Mouse (Mus musculus) lung, embryonic 14.5 days (tissue): Measurements from ENCODE around the gene Casd1. TPM values are rescaled to one million over a fixed set of nuclear protein-coding genes. Genes with fewer than 3 reads are reported as not detected.

Experiments
- ATAC-seq: fragments of 200-750 bp; cut with Nextera tagmentation; 2 replicates; pipeline ENCODE4 v1.8.0; 2017; ENCODE audit warnings: mild to moderate bottlenecking, moderate TSS enrichment, moderate library complexity; ENCODE audit not compliant: insufficient read depth
- DNase-seq: peaks from one replicate; pipeline ENCODE4 v3.0.0-alpha.2; 2015
- H3K27ac ChIP-seq: fragments of 300-500 bp; sonication (generic); 2 replicates; pipeline ENCODE4 v1.5.1; 2014; ENCODE audit warnings: low read depth, mild to moderate bottlenecking, moderate library complexity
- H3K27me3 ChIP-seq: fragments of 300-500 bp; sonication (generic); 2 replicates; pipeline ENCODE4 v1.6.1; 2014; ENCODE audit warnings: low read length, control low read depth; ENCODE audit not compliant: insufficient read depth
- H3K36me3 ChIP-seq: fragments of 300-500 bp; sonication (generic); 2 replicates; pipeline ENCODE4 v1.6.1; 2014; ENCODE audit warnings: control low read depth; ENCODE audit not compliant: insufficient read depth
- H3K4me1 ChIP-seq: fragments of 300-500 bp; sonication (generic); 2 replicates; pipeline ENCODE4 v1.6.1; 2014; ENCODE audit warnings: antibody characterized with exemption, control low read depth; ENCODE audit not compliant: insufficient read depth
- H3K4me2 ChIP-seq: fragments of 300-500 bp; sonication (generic); 2 replicates; pipeline ENCODE4 v1.6.1; 2014; ENCODE audit warnings: mild to moderate bottlenecking
- H3K4me3 ChIP-seq: fragments of 300-500 bp; sonication (generic); 2 replicates; pipeline ENCODE4 v1.5.1; 2014; ENCODE audit warnings: low read depth, low read length
- H3K9ac ChIP-seq: fragments of 300-500 bp; sonication (generic); 2 replicates; pipeline ENCODE4 v1.6.1; 2014
- H3K9me3 ChIP-seq: fragments of 300-500 bp; sonication (generic); 2 replicates; pipeline ENCODE4 v1.6.1; 2016; ENCODE audit warnings: low read depth, low read length, control low read depth
- CTCF ChIP-seq: IDR thresholded peaks from 2 replicates; pipeline ENCODE4 v1.5.1; 2016; ENCODE audit warnings: antibody characterized with exemption, low read depth
- WGBS: fragments of 180-500 bp; shearing (Covaris S2); extraction: QIAGEN DNeasy Blood & Tissue Kit; methylation state at CpG from one replicate; pipeline ENCODE4 v1.1.7; 2014; 5-methylcytosine and 5-hydroxymethylcytosine counted together
- polyA plus RNA-seq: library from polyadenylated mRNA; unstranded; fragments of >200 nt; fragmentation: Nextera tagmentation; extraction: Ambion mirVana; gene quantifications from 2 replicates; pipeline ENCODE4 v1.2.1, GENCODE M21; 2014

Casd1 gene
- polyA plus RNA-seq, 1 experiment from 2014 or later: 43.3 TPM

- TF ChIP-seq CTCF: no peak
- no peaks in the 10 kb centered on the region for H3K27me3 ChIP-seq
- 73% methylated on average over 8 of the region's 8 CpGs for WGBS
- no peak for ATAC-seq
- H3K4me2 ChIP-seq: no peak overlapping the region
- no peaks in the 10 kb centered on the region for H3K36me3 ChIP-seq
- no peak overlapping the region for H3K27ac ChIP-seq
- H3K4me3 ChIP-seq: no peak overlapping the region
- H3K4me1 ChIP-seq: no peaks in the 10 kb centered on the region
- no peak for DNase-seq
- H3K9ac ChIP-seq: no peak overlapping the region
- H3K9me3 ChIP-seq: no peaks in the 10 kb centered on the region
These were observed 10.6 kb upstream of the Casd1 start for GRCm38 (mm10) chr6:4590089-4590488.

GRCm38 (mm10) chr6:4597711-4598110 lies 2.9 kb upstream of the Casd1 start:
- H3K4me2 ChIP-seq: no peak overlapping the region
- H3K27ac ChIP-seq: no peak overlapping the region
- H3K9me3 ChIP-seq: no peaks in the 10 kb centered on the region
- H3K27me3 ChIP-seq: no peaks in the 10 kb centered on the region
- 0 out of 2 replicates have a peak, but pooled peaks have one; percentile 21 for TF ChIP-seq CTCF
- 0 out of 2 replicates have a peak, but pooled peaks cover 6% of the 10 kb centered on the region for H3K4me1 ChIP-seq
- no peak overlapping the region for H3K9ac ChIP-seq
- H3K36me3 ChIP-seq: no peaks in the 10 kb centered on the region
- peak; percentile 20 for DNase-seq
- no peak for ATAC-seq
- H3K4me3 ChIP-seq: no peak overlapping the region
- 56% methylated on average over 4 of the region's 4 CpGs for WGBS

- Histone ChIP-seq H3K27ac (peak overlapping the region; percentile 96), H3K4me3 (peak overlapping the region; percentile 76), H3K4me2 (peak overlapping the region; percentile 76), H3K36me3 (no peaks in the 10 kb centered on the region), H3K9me3 (no peaks in the 10 kb centered on the region), H3K27me3 (no peaks in the 10 kb centered on the region), H3K9ac (peak overlapping the region; percentile 98), H3K4me1 (peaks cover 10% of the 10 kb centered on the region; the same call in 1 of the 2 replicates)
- DNase-seq (peak; percentile 37), ATAC-seq (peak; percentile 19; the same call in 1 of the 2 replicates)
- no peak for TF ChIP-seq CTCF
- 23% methylated on average over 7 of the region's 7 CpGs for WGBS
These were observed 468 bp upstream of the Casd1 start for GRCm38 (mm10) chr6:4600085-4600657.

- DNase-seq: peak; percentile 66
- Histone ChIP-seq H3K4me1 (peaks cover 13% of the 10 kb centered on the region), H3K9me3 (no peaks in the 10 kb centered on the region), H3K27ac (peak overlapping the region; percentile 96), H3K36me3 (no peaks in the 10 kb centered on the region), H3K4me3 (peak overlapping the region; percentile 76), H3K9ac (peak overlapping the region; percentile 98), H3K4me2 (peak overlapping the region; percentile 76), H3K27me3 (no peaks in the 10 kb centered on the region)
- TF ChIP-seq CTCF: no peak
- peak; percentile 62 for ATAC-seq
- 7% methylated on average over 33 of the region's 58 CpGs for WGBS
These were observed 775 bp downstream of the Casd1 start for GRCm38 (mm10) chr6:4601297-4601931.

- no peak for DNase-seq
- H3K4me3 ChIP-seq: peak overlapping the region; percentile 76
- H3K27me3 ChIP-seq: no peaks in the 10 kb centered on the region
- H3K27ac ChIP-seq: no peak overlapping the region
- H3K9ac ChIP-seq: peak overlapping the region; percentile 98; the same call in 1 of the 2 replicates
- H3K9me3 ChIP-seq: no peaks in the 10 kb centered on the region
- TF ChIP-seq CTCF: no peak
- WGBS: 47% methylated on average over 5 of the region's 5 CpGs
- H3K36me3 ChIP-seq: no peaks in the 10 kb centered on the region
- peaks cover 16% of the 10 kb centered on the region for H3K4me1 ChIP-seq
- peak overlapping the region; percentile 76 for H3K4me2 ChIP-seq
- no peak for ATAC-seq
These were observed 1.4 kb downstream of the Casd1 start for GRCm38 (mm10) chr6:4602012-4602411.

GRCm38 (mm10) chr6:4606394-4606793 lies 5.8 kb downstream of the Casd1 start:
- no peak overlapping the region for H3K27ac ChIP-seq
- no peaks in the 10 kb centered on the region for H3K9me3 ChIP-seq
- 0 out of 2 replicates have a peak, but pooled peaks cover 13% of the 10 kb centered on the region for H3K36me3 ChIP-seq
- H3K9ac ChIP-seq: no peak overlapping the region
- no peak for DNase-seq
- H3K4me1 ChIP-seq: peaks cover 13% of the 10 kb centered on the region
- no peak overlapping the region for H3K4me2 ChIP-seq
- WGBS: 61% methylated on average over 4 of the region's 4 CpGs
- no peaks in the 10 kb centered on the region for H3K27me3 ChIP-seq
- H3K4me3 ChIP-seq: no peak overlapping the region
- TF ChIP-seq CTCF: no peak
- ATAC-seq: peak; percentile 57; the same call in 1 of the 2 replicates

- H3K4me2 ChIP-seq: no peak overlapping the region
- ATAC-seq: no peak
- TF ChIP-seq CTCF: no peak
- no peak for DNase-seq
- no peak overlapping the region for H3K4me3 ChIP-seq
- no peaks in the 10 kb centered on the region for H3K27me3 ChIP-seq
- no peak overlapping the region for H3K9ac ChIP-seq
- H3K9me3 ChIP-seq: no peaks in the 10 kb centered on the region
- peaks cover 5% of the 10 kb centered on the region; the same call in 1 of the 2 replicates for H3K4me1 ChIP-seq
- no peak overlapping the region for H3K27ac ChIP-seq
- 79% methylated on average over 4 of the region's 4 CpGs for WGBS
- H3K36me3 ChIP-seq: peaks cover 26% of the 10 kb centered on the region; the same call in 1 of the 2 replicates
These were observed 9.7 kb downstream of the Casd1 start for GRCm38 (mm10) chr6:4610216-4610896.
